Mouse (Mus musculus) MEL (cell line): ENCODE measurements at regions not wholly inside any gene's neighbourhood (a gene's known extent, or its start where the extent isn't known, plus 50 kb on each side); places are given as distances from the start of the nearest gene placed in this dataset.

Experiments
- DNase-seq: peaks from one replicate; pipeline ENCODE4 v3.0.0; 2011; ENCODE audit warnings: low read depth, low spot score
- H3K27ac ChIP-seq: 2 replicates; pipeline ENCODE4 v1.5.1; 2012; ENCODE audit warnings: low read depth, mild to moderate bottlenecking, control low read depth, low read length, moderate library complexity; ENCODE audit not compliant: control insufficient read depth
- H3K27me3 ChIP-seq, 2 experiments: fragments of 150-350 bp in 1 of 2; sonication (generic) in 1 of 2; 2 replicates each; pipeline ENCODE4 v1.6.1; 2012; ENCODE audit warnings: low read length in 2 of 2, mild to moderate bottlenecking in 2 of 2, improper control_type of control experiment in 1 of 2, moderate library complexity in 1 of 2; ENCODE audit not compliant: insufficient read depth in 2 of 2, control insufficient read depth in 1 of 2
- H3K36me3 ChIP-seq, 2 experiments: 2 replicates each; pipeline ENCODE4 v1.6.1; 2012 to 2014; ENCODE audit warnings: low read length in 2 of 2, improper control_type of control experiment in 1 of 2, inconsistent platforms in 1 of 2, mild to moderate bottlenecking in 1 of 2; ENCODE audit not compliant: insufficient read depth in 2 of 2, control insufficient read depth in 1 of 2
- H3K4me1 ChIP-seq, 2 experiments: fragments of 150-350 bp in 1 of 2; sonication (generic) in 1 of 2; 2 replicates each; pipeline ENCODE4 v1.6.1; 2012; ENCODE audit warnings: low read length in 2 of 2, improper control_type of control experiment in 1 of 2, mild to moderate bottlenecking in 1 of 2; ENCODE audit not compliant: insufficient read depth in 2 of 2, control insufficient read depth in 1 of 2
- H3K4me3 ChIP-seq, 2 experiments: fragments of 150-350 bp in 1 of 2; sonication (generic) in 1 of 2; 2 replicates each; pipeline ENCODE4 v1.5.1; 2012; ENCODE audit warnings: low read depth in 2 of 2, low read length in 2 of 2, mild to moderate bottlenecking in 2 of 2, moderate library complexity in 2 of 2, control low read depth in 1 of 2, improper control_type of control experiment in 1 of 2; ENCODE audit not compliant: control insufficient read depth in 1 of 2, insufficient read depth in 1 of 2
- H3K79me2 ChIP-seq: 2 replicates; pipeline ENCODE4 v1.6.1; 2012; ENCODE audit warnings: mild to moderate bottlenecking, low read length, moderate library complexity; ENCODE audit not compliant: control insufficient read depth, poor library complexity, insufficient read depth
- H3K9ac ChIP-seq: 2 replicates; pipeline ENCODE4 v1.6.1; 2012; ENCODE audit warnings: low read depth, mild to moderate bottlenecking, control low read depth, low read length, moderate library complexity; ENCODE audit not compliant: control insufficient read depth, poor library complexity, severe bottlenecking
- H3K9me3 ChIP-seq: fragments of 150-350 bp; sonication (generic); replicated peaks from 2 replicates; pipeline ENCODE4 v1.6.1; 2012; ENCODE audit warnings: mild to moderate bottlenecking, low read length, improper control_type of control experiment, moderate library complexity; ENCODE audit not compliant: insufficient read depth
- BHLHE40 ChIP-seq: IDR thresholded peaks from 2 replicates; pipeline ENCODE4 v1.6.1; 2012; ENCODE audit warnings: low read depth, mild to moderate bottlenecking, inconsistent platforms, low read length, improper control_type of control experiment, borderline replicate concordance
- CHD1 ChIP-seq: IDR thresholded peaks from 2 replicates; pipeline ENCODE4 v1.6.1; 2012; ENCODE audit warnings: low read depth, mild to moderate bottlenecking, inconsistent platforms, low read length, improper control_type of control experiment
- CHD2 ChIP-seq: IDR thresholded peaks from 2 replicates; pipeline ENCODE4 v1.6.1; 2011; ENCODE audit warnings: low read length, improper control_type of control experiment
- E2F4 ChIP-seq: IDR thresholded peaks from 2 replicates; pipeline ENCODE4 v1.6.1; 2011; ENCODE audit warnings: low read depth, low read length, improper control_type of control experiment, borderline replicate concordance
- ELF1 ChIP-seq: IDR thresholded peaks from 2 replicates; pipeline ENCODE4 v1.6.1; 2014; ENCODE audit warnings: low read depth, mild to moderate bottlenecking, inconsistent platforms, low read length, improper control_type of control experiment, moderate library complexity
- GATA1 ChIP-seq: IDR thresholded peaks from 2 replicates; pipeline ENCODE4 v1.6.1; 2011; ENCODE audit warnings: low read depth, low read length, improper control_type of control experiment
- JUND ChIP-seq: IDR thresholded peaks from 2 replicates; pipeline ENCODE4 v1.6.1; 2011; ENCODE audit warnings: low read depth, mild to moderate bottlenecking, improper control_type of control experiment, low read length
- KAT2A ChIP-seq: conservative IDR thresholded peaks from 2 replicates; pipeline ENCODE4 v1.6.1; 2012; ENCODE audit warnings: low read depth, low read length, improper control_type of control experiment, inconsistent platforms
- MAFK ChIP-seq: IDR thresholded peaks from 2 replicates; pipeline ENCODE4 v1.6.1; 2011; ENCODE audit warnings: low read depth, mild to moderate bottlenecking, low read length, improper control_type of control experiment, borderline replicate concordance
- MAZ ChIP-seq: IDR thresholded peaks from 2 replicates; pipeline ENCODE4 v1.6.1; 2012; ENCODE audit warnings: low read depth, mild to moderate bottlenecking, inconsistent platforms, low read length, improper control_type of control experiment
- MXI1 ChIP-seq: IDR thresholded peaks from 2 replicates; pipeline ENCODE4 v1.6.1; 2011; ENCODE audit warnings: mild to moderate bottlenecking, low read depth, low read length, improper control_type of control experiment
- MYB ChIP-seq: IDR thresholded peaks from 2 replicates; pipeline ENCODE4 v1.6.1; 2011; ENCODE audit warnings: mild to moderate bottlenecking, low read depth, low read length, improper control_type of control experiment
- NELFE ChIP-seq: IDR thresholded peaks from 2 replicates; pipeline ENCODE4 v1.6.1; 2011; ENCODE audit warnings: low read depth, low read length, improper control_type of control experiment
- POLR2A ChIP-seq, 2 experiments: IDR thresholded peaks; 2 replicates each; pipeline ENCODE4 v1.6.1; 2011 to 2012; ENCODE audit warnings: low read length in 2 of 2, mild to moderate bottlenecking in 2 of 2, control low read depth in 1 of 2, improper control_type of control experiment in 1 of 2, low read depth in 1 of 2, moderate library complexity in 1 of 2; ENCODE audit not compliant: control insufficient read depth in 1 of 2, insufficient read depth in 1 of 2, poor library complexity in 1 of 2
- RCOR1 ChIP-seq: IDR thresholded peaks from 2 replicates; pipeline ENCODE4 v1.6.1; 2012; ENCODE audit warnings: low read depth, mild to moderate bottlenecking, inconsistent platforms, low read length, improper control_type of control experiment
- SIN3A ChIP-seq: IDR thresholded peaks from 2 replicates; pipeline ENCODE4 v1.6.1; 2012; ENCODE audit warnings: low read length, improper control_type of control experiment, inconsistent platforms
- SMC3 ChIP-seq: IDR thresholded peaks from 2 replicates; pipeline ENCODE4 v1.6.1; 2011; ENCODE audit warnings: low read depth, low read length, improper control_type of control experiment
- TAL1 ChIP-seq: IDR thresholded peaks from 2 replicates; pipeline ENCODE4 v1.6.1; 2012; ENCODE audit warnings: mild to moderate bottlenecking, inconsistent platforms, low read length, moderate library complexity, mixed read lengths
- TBP ChIP-seq: IDR thresholded peaks from 2 replicates; pipeline ENCODE4 v1.8.0; 2011; ENCODE audit warnings: low read depth, low read length, improper control_type of control experiment
- TCF12 ChIP-seq: IDR thresholded peaks from 2 replicates; pipeline ENCODE4 v1.6.1; 2014; ENCODE audit warnings: low read depth, mild to moderate bottlenecking, inconsistent platforms, low read length, improper control_type of control experiment, moderate library complexity
- UBTF ChIP-seq: IDR thresholded peaks from 2 replicates; pipeline ENCODE4 v1.6.1; 2012; ENCODE audit warnings: low read depth, mild to moderate bottlenecking, inconsistent platforms, low read length, improper control_type of control experiment, moderate library complexity, borderline replicate concordance; ENCODE audit not compliant: insufficient read depth
- USF1 ChIP-seq: IDR thresholded peaks from 2 replicates; pipeline ENCODE4 v1.6.1; 2014; ENCODE audit warnings: low read depth, mild to moderate bottlenecking, inconsistent platforms, low read length, improper control_type of control experiment, moderate library complexity
- USF2 ChIP-seq, 2 experiments: IDR thresholded peaks; 2 replicates each; pipeline ENCODE4 v1.6.1; 2011 to 2012; ENCODE audit warnings: improper control_type of control experiment in 2 of 2, low read length in 2 of 2, borderline replicate concordance in 1 of 2, inconsistent platforms in 1 of 2, low read depth in 1 of 2, mild to moderate bottlenecking in 1 of 2; ENCODE audit not compliant: insufficient read depth in 1 of 2
- ZMIZ1 ChIP-seq: IDR thresholded peaks from 2 replicates; pipeline ENCODE4 v1.6.1; 2012; ENCODE audit warnings: low read depth, mild to moderate bottlenecking, inconsistent platforms, low read length, improper control_type of control experiment, moderate library complexity
- ZNF384 ChIP-seq: IDR thresholded peaks from 2 replicates; pipeline ENCODE4 v1.6.1; 2012; ENCODE audit warnings: low read depth, mild to moderate bottlenecking, inconsistent platforms, low read length, improper control_type of control experiment

GRCm38 (mm10) chr4:89621260-89621659 lies 58.0 kb upstream of the Dmrta1 start:
- Histone ChIP-seq H3K9me3 (no peaks in the 10 kb centered on the region), H3K4me3 (no peak overlapping the region), H3K9ac (no peak overlapping the region), H3K79me2 (no peaks in the 10 kb centered on the region), H3K36me3 (no peaks in the 10 kb centered on the region), H3K4me1 (no peaks in the 10 kb centered on the region), H3K27ac (no peak overlapping the region), H3K27me3 (no peaks in the 10 kb centered on the region)
- DNase-seq: no peak
- TF ChIP-seq TBP (no peak), SMC3 (no peak), TCF12 (no peak), POLR2A (IDR thresholded peaks at IDR 0.05; ENCODE audit: control insufficient read depth in 1 of 2, insufficient read depth in 1 of 2, low read depth in 1 of 2, low read length in 2 of 2, poor library complexity in 1 of 2) (no peak), USF1 (no peak), RCOR1 (no peak), GATA1 (no peak), NELFE (no peak), E2F4 (no peak), ZMIZ1 (no peak), UBTF (no peak), CHD1 (no peak), BHLHE40 (no peak), KAT2A (no peak), MAZ (no peak)

- TF ChIP-seq ZNF384 (no peak), ELF1 (no peak), MXI1 (no peak), MAZ (no peak), UBTF (no peak), USF2 (IDR thresholded peaks at IDR 0.05; ENCODE audit: borderline replicate concordance in 1 of 2, insufficient read depth in 1 of 2, low read depth in 1 of 2, low read length in 2 of 2) (no peak), KAT2A (no peak), CHD2 (no peak), GATA1 (no peak), RCOR1 (no peak), SMC3 (no peak), JUND (no peak), USF1 (no peak), MAFK (no peak), TAL1 (no peak), ZMIZ1 (no peak), SIN3A (no peak), MYB (no peak)
- TF ChIP-seq, all 39 proteins: peak for 0
- Histone ChIP-seq H3K9ac (no peak overlapping the region), H3K4me3 (no peak overlapping the region), H3K79me2 (no peaks in the 10 kb centered on the region), H3K27ac (no peak overlapping the region), H3K27me3 (no peaks in the 10 kb centered on the region), H3K4me1 (no peaks in the 10 kb centered on the region), H3K36me3 (no peaks in the 10 kb centered on the region), H3K9me3 (no peaks in the 10 kb centered on the region)
- DNase-seq: no peak
Observed at GRCm38 (mm10) chr4:89604721-89605120, 74.5 kb upstream of the Dmrta1 start.
